Comparison of ENCODE assay signal across 16 mouse cellular contexts in genomic region chr7:16134951-16135392, GRCm38 (mm10). TPM values are rescaled to one million over a fixed set of nuclear protein-coding genes. Genes with fewer than 3 reads are reported as not detected.
DNase-seq lines count a peak whose midpoint lies in the region; ATAC-seq and TF ChIP-seq lines count a peak whose summit lies in the region.
"Had no signal": no experiment of that assay in that cellular context is flagged by ENCODE, and none has a peak within 500 bp of the region (broad histone marks: within the 10 kb centered on the region; RNA-seq: fewer than 3 reads in every experiment).

No protein-coding gene starts in this region.

- TF ChIP-seq CTCF in layer of hippocampus, adult 2 months (conservative IDR thresholded peaks at IDR 0.05): 0 out of 2 replicates have a peak, but pooled peaks have one; percentile 5

- H3K27me3 ChIP-seq in forebrain, embryonic 13.5 days: no peaks in the 10 kb centered on the region
- H3K27me3 ChIP-seq in hindbrain, embryonic 15.5 days: no peaks in the 10 kb centered on the region
- H3K27me3 ChIP-seq in neural tube, embryonic 13.5 days: no peaks in the 10 kb centered on the region

- ATAC-seq in forebrain, embryonic 13.5 days: peak; percentile 76
- peak; percentile 9; the same call in 1 of the 2 replicates for ATAC-seq in hindbrain, embryonic 15.5 days (ENCODE audit: low FRiP score, low read depth)
- peak; percentile 63 for ATAC-seq in neural tube, embryonic 13.5 days (ENCODE audit: low read depth)
- ATAC-seq: inflammation-experienced regulatory T-cells, adult 6 months; Patski had no signal

- peak overlapping the region; percentile 45 for H3K4me2 ChIP-seq in forebrain, embryonic 13.5 days
- peak overlapping the region; percentile 26 for H3K4me2 ChIP-seq in hindbrain, embryonic 15.5 days
- peak overlapping the region; percentile 74 for H3K4me2 ChIP-seq in neural tube, embryonic 13.5 days
- H3K4me2 ChIP-seq: lung, embryonic 15.5 days had no signal

- no peak for DNase-seq in layer of hippocampus, adult 2 months (ENCODE audit: low spot score in 2 of 2)
- no peak for DNase-seq in layer of hippocampus, adult 9-11 months
- DNase-seq in adrenal gland, postnatal 14 days: no peak
- no peak for DNase-seq in urinary bladder, postnatal 25 days (ENCODE audit: low spot score)
- DNase-seq in layer of hippocampus, postnatal 25 days (ENCODE audit: extremely low spot score in 1 of 2, low spot score in 1 of 2): no peak
- DNase-seq: adrenal gland, adult 2 months; gastrocnemius, postnatal 25 days; kidney, postnatal 10 days had no signal

- H3K27ac ChIP-seq in layer of hippocampus, adult 2 months: peak overlapping the region; percentile 91; the same call in 1 of the 2 replicates
- peak overlapping the region; percentile 49 for H3K27ac ChIP-seq in forebrain, embryonic 13.5 days
- peak overlapping the region; percentile 45; the same call in 1 of the 2 replicates for H3K27ac ChIP-seq in hindbrain, embryonic 15.5 days (replicated peaks)
- peak overlapping the region; percentile 85 for H3K27ac ChIP-seq in neural tube, embryonic 13.5 days (replicated peaks)
- H3K27ac ChIP-seq: embryonic facial prominence, embryonic 10.5 days; lung, embryonic 15.5 days had no signal

- H3K4me1 ChIP-seq in forebrain, embryonic 13.5 days: peaks cover 61% of the 10 kb centered on the region
- H3K4me1 ChIP-seq in hindbrain, embryonic 15.5 days (replicated peaks): peaks cover 48% of the 10 kb centered on the region
- H3K4me1 ChIP-seq in neural tube, embryonic 13.5 days (replicated peaks): peaks cover 84% of the 10 kb centered on the region

- H3K36me3 ChIP-seq in forebrain, embryonic 13.5 days (ENCODE audit: poor library complexity, severe bottlenecking): peaks cover 7% of the 10 kb centered on the region; the same call in 1 of the 2 replicates
- H3K36me3 ChIP-seq in hindbrain, embryonic 15.5 days: no peaks in the 10 kb centered on the region
- H3K36me3 ChIP-seq in neural tube, embryonic 13.5 days: peaks cover 12% of the 10 kb centered on the region
- H3K36me3 ChIP-seq: lung, embryonic 15.5 days had no signal

- no peak overlapping the region for H3K9ac ChIP-seq in forebrain, embryonic 13.5 days
- no peak overlapping the region for H3K9ac ChIP-seq in hindbrain, embryonic 15.5 days
- H3K9ac ChIP-seq in neural tube, embryonic 13.5 days: 0 out of 2 replicates have a peak overlapping the region, but pooled peaks have one; percentile 12
- H3K9ac ChIP-seq: lung, embryonic 15.5 days had no signal

- H3K9me3 ChIP-seq in forebrain, embryonic 13.5 days (replicated peaks): no peaks in the 10 kb centered on the region
- H3K9me3 ChIP-seq in hindbrain, embryonic 15.5 days: no peaks in the 10 kb centered on the region
- no peaks in the 10 kb centered on the region for H3K9me3 ChIP-seq in neural tube, embryonic 13.5 days
- H3K9me3 ChIP-seq: embryonic facial prominence, embryonic 10.5 days; lung, embryonic 15.5 days had no signal

- WGBS in forebrain, embryonic 13.5 days: 23% methylated on average over 7 of the region's 7 CpGs
- 12% methylated on average over 7 of the region's 7 CpGs for WGBS in hindbrain, embryonic 15.5 days
- 15% methylated on average over 7 of the region's 7 CpGs for WGBS in neural tube, embryonic 13.5 days

- peak overlapping the region; percentile 52 for H3K4me3 ChIP-seq in layer of hippocampus, adult 2 months
- H3K4me3 ChIP-seq in forebrain, embryonic 13.5 days: peak overlapping the region; percentile 17; the same call in 1 of the 2 replicates
- 0 out of 2 replicates have a peak overlapping the region, but pooled peaks have one; percentile 8 for H3K4me3 ChIP-seq in hindbrain, embryonic 15.5 days
- H3K4me3 ChIP-seq in neural tube, embryonic 13.5 days: no peak overlapping the region
- H3K4me3 ChIP-seq: embryonic facial prominence, embryonic 10.5 days; lung, embryonic 15.5 days had no signal

RNA-seq across cellular contexts. Expression of gene Slc8a2, which starts 5.3 kb away (rescaled TPM):
- total RNA-seq in layer of hippocampus, adult 2 months (2021): 100 to 1,000 TPM; 305 to 320 TPM
- 0.67 and 0.68 TPM in 2 replicates for polyA plus RNA-seq in forebrain, embryonic 13.5 days (2015; fragmentation: Nextera tagmentation; extraction: Ambion mirVana)
- polyA plus RNA-seq in hindbrain, embryonic 15.5 days (2015; fragmentation: Nextera tagmentation; extraction: Ambion mirVana): 1.1 TPM in 2 replicates
- polyA plus RNA-seq in neural tube, embryonic 13.5 days (2015; fragmentation: Nextera tagmentation; extraction: Ambion mirVana): 1.1 and 1.4 TPM in 2 replicates
- 3.6 and 4.1 TPM in 2 replicates for total RNA-seq in adrenal gland, postnatal 14 days (2021)
- 100 to 1,000 TPM; 294 to 322 TPM for total RNA-seq in layer of hippocampus, postnatal 25 days (2021)
- total RNA-seq: liver, adult 2 months had no signal
- polyA plus RNA-seq: inflammation-experienced regulatory T-cells, adult 6 months had no signal

RNA-seq across cellular contexts. Expression of gene Kptn, which starts 15.3 kb away (rescaled TPM):
- total RNA-seq in layer of hippocampus, adult 2 months (2021): 10 to 100 TPM; 39.4 to 47.0 TPM
- polyA plus RNA-seq in forebrain, embryonic 13.5 days (2015; fragmentation: Nextera tagmentation; extraction: Ambion mirVana): 37.2 and 38.4 TPM in 2 replicates
- polyA plus RNA-seq in hindbrain, embryonic 15.5 days (2015; fragmentation: Nextera tagmentation; extraction: Ambion mirVana): 45.3 and 53.5 TPM in 2 replicates
- polyA plus RNA-seq in neural tube, embryonic 13.5 days (2015; fragmentation: Nextera tagmentation; extraction: Ambion mirVana): 37.9 and 41.4 TPM in 2 replicates
- 22.3 and 24.7 TPM in 2 replicates for total RNA-seq in adrenal gland, postnatal 14 days (2021)
- total RNA-seq in layer of hippocampus, postnatal 25 days (2021): 10 to 100 TPM; 32.3 to 37.8 TPM

RNA-seq across cellular contexts. Expression of gene Napa, which starts 36.7 kb away (rescaled TPM):
- 100 to 1,000 TPM; 309 to 325 TPM for total RNA-seq in layer of hippocampus, adult 2 months (2021)
- polyA plus RNA-seq in forebrain, embryonic 13.5 days (2015; fragmentation: Nextera tagmentation; extraction: Ambion mirVana): 166 and 186 TPM in 2 replicates
- polyA plus RNA-seq in hindbrain, embryonic 15.5 days (2015; fragmentation: Nextera tagmentation; extraction: Ambion mirVana): 218 and 239 TPM in 2 replicates
- polyA plus RNA-seq in neural tube, embryonic 13.5 days (2015; fragmentation: Nextera tagmentation; extraction: Ambion mirVana): 235 and 247 TPM in 2 replicates
- total RNA-seq in adrenal gland, postnatal 14 days (2021): 117 and 128 TPM in 2 replicates
- 100 to 1,000 TPM; 282 to 301 TPM for total RNA-seq in layer of hippocampus, postnatal 25 days (2021)

RNA-seq across cellular contexts. Expression of gene Meis3, which starts 39.9 kb away (rescaled TPM):
- total RNA-seq in layer of hippocampus, adult 2 months (2021): 10 to 100 TPM; 37.3 to 38.6 TPM
- 96.9 and 104 TPM in 2 replicates for polyA plus RNA-seq in forebrain, embryonic 13.5 days (2015; fragmentation: Nextera tagmentation; extraction: Ambion mirVana)
- 120 and 134 TPM in 2 replicates for polyA plus RNA-seq in hindbrain, embryonic 15.5 days (2015; fragmentation: Nextera tagmentation; extraction: Ambion mirVana)
- polyA plus RNA-seq in neural tube, embryonic 13.5 days (2015; fragmentation: Nextera tagmentation; extraction: Ambion mirVana): 139 and 161 TPM in 2 replicates
- total RNA-seq in adrenal gland, postnatal 14 days (2021): 9.4 and 16.2 TPM in 2 replicates
- 10 to 100 TPM; 34.3 to 41.1 TPM for total RNA-seq in layer of hippocampus, postnatal 25 days (2021)

Comparison
In these comparisons a context has a peak if more than half of its experiments do, and no peak if none do; other contexts are left out.
1. ATAC-seq: peak in every context shown above with its lines; median percentile 76 in forebrain, embryonic 13.5 days; 63 in neural tube, embryonic 13.5 days; 9 in hindbrain, embryonic 15.5 days.
2. RNA of gene Slc8a2, which starts 5.3 kb away (total RNA-seq): 294 to 322 TPM in layer of hippocampus, postnatal 25 days and 305 to 320 TPM in layer of hippocampus, adult 2 months; 3.6 to 4.1 TPM in adrenal gland, postnatal 14 days; every median in the first group is over 10 times any median in the second.
3. Peak in every context shown above with its lines, with median percentiles within 50 percentile points of each other: H3K27ac ChIP-seq and H3K4me2 ChIP-seq.